Mouse (Mus musculus): ENCODE results near the gene Strc. TPM values are rescaled to one million over a fixed set of nuclear protein-coding genes. Genes with fewer than 3 reads are reported as not detected.

Strc gene
- polyA plus RNA-seq, 2 experiments: not detected

DNA sequence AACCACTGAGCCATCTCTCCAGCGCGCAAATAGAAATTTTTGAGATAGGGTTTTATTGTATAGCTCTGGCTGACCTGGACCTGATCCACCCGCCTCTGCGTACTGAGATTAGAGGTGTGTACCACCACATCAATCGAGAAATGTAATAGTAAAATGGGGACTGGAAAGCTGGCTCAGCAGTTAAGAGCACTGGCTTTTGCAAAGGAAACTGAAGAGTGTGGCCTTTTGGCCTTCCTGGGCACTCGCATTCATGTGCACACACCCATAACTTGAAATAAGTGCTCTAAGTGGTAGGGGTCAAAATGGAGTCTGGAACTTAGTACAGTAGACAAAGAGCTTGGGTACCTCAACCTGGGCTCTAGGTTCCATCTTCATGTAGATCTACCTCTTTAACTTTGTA is 29.4 kb upstream of the Strc start:
- H3K4me3 ChIP-seq (ENCODE audit: insufficient read depth in 1 of 2, low read depth in 2 of 2, low read length in 2 of 2): no peak overlapping the region
- TF ChIP-seq EP300 (IDR thresholded peaks at IDR 0.05; ENCODE audit: low read depth) (no peak), CTCF (IDR thresholded peaks at IDR 0.05; ENCODE audit: low read depth) (no peak)
- peaks cover 10 to 17% of the 10 kb centered on the region in 2 experiments for H3K4me1 ChIP-seq (replicated peaks; ENCODE audit: control insufficient read depth in 2 of 2, insufficient read depth in 2 of 2, low read length in 1 of 2)
- H3K9ac ChIP-seq (replicated peaks): no peak overlapping the region
- no peak overlapping the region for H3K4me2 ChIP-seq (ENCODE audit: low read depth)
- no peaks in the 10 kb centered on the region for H3K9me3 ChIP-seq (ENCODE audit: control insufficient read depth, low read length)
- no peak overlapping the region for H3K27ac ChIP-seq
- DNase-seq (ENCODE audit: low read depth in 3 of 3, low spot score in 3 of 3) (no peak), ATAC-seq (ENCODE audit: insufficient read depth) (no peak)
- no peaks in the 10 kb centered on the region for H3K27me3 ChIP-seq (ENCODE audit: control insufficient read depth, insufficient read depth, low read length)
- 81% methylated on average over 6 of the region's 6 CpGs for WGBS (ENCODE audit: insufficient replicate concordance)
- peaks cover 17% of the 10 kb centered on the region for H3K36me3 ChIP-seq (replicated peaks; ENCODE audit: control insufficient read depth, insufficient read depth, low read depth)

DNA sequence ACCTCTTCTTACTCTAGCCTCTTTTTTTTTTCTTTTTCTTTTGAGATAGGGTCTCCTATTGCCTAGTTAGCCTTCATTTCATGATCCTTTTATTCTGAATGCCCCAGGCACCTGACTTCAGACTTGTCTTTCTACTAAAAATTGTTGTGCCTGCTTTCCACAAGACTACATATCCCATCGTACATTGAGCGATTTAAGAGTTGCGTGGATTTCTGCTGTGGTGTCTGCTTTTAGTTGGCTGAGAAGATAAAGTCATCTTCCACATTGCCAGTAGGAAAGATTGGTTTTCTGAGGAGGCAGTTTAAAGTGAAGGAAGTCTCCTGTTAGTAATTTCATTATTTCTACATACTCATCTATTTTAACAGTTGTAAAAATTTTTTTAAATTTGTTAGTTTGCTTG is 28.6 kb upstream of the Strc start:
- 77% methylated on average over 3 of the region's 3 CpGs for WGBS (ENCODE audit: insufficient replicate concordance)
- H3K4me2 ChIP-seq (ENCODE audit: low read depth): peak overlapping the region; percentile 66
- peaks cover 10 to 17% of the 10 kb centered on the region in 2 experiments for H3K4me1 ChIP-seq (replicated peaks; ENCODE audit: control insufficient read depth in 2 of 2, insufficient read depth in 2 of 2, low read length in 1 of 2)
- TF ChIP-seq EP300 (IDR thresholded peaks at IDR 0.05; ENCODE audit: low read depth) (no peak), CTCF (IDR thresholded peaks at IDR 0.05; ENCODE audit: low read depth) (no peak)
- H3K9me3 ChIP-seq (ENCODE audit: control insufficient read depth, low read length): no peaks in the 10 kb centered on the region
- peak overlapping the region in 1 of 2 experiments; percentile 90; a peak in 2 of 4 replicates for H3K4me3 ChIP-seq (ENCODE audit: insufficient read depth in 1 of 2, low read depth in 2 of 2, low read length in 2 of 2)
- peaks cover 17% of the 10 kb centered on the region for H3K36me3 ChIP-seq (replicated peaks; ENCODE audit: control insufficient read depth, insufficient read depth, low read depth)
- H3K9ac ChIP-seq (replicated peaks): peak overlapping the region; percentile 95
- ATAC-seq (ENCODE audit: insufficient read depth) (no peak), DNase-seq (ENCODE audit: low read depth in 3 of 3, low spot score in 3 of 3) (no peak)
- no peaks in the 10 kb centered on the region for H3K27me3 ChIP-seq (ENCODE audit: control insufficient read depth, insufficient read depth, low read length)
- H3K27ac ChIP-seq: no peak overlapping the region

DNA sequence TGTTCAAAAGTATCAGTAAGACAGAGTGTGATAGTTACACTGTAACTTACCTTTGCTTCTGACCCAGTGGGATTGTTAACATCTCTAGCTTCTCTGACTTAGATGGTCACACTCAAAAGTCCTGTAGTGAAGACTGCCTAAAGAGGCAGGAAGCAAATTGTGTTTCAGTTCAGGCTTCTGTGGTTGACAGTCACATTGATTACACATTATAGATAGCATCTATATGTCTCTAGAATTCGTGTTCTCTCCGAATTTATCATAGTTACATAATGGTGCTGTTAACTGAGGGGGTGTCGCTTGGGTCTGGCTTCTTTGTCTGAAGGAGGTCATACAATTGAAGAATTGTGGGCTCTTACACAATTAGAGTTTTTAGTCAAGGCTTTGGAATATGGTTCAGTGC is 28.1 kb upstream of the Strc start:
- Histone ChIP-seq H3K4me2 (ENCODE audit: low read depth) (peak overlapping the region; percentile 66), H3K27ac (no peak overlapping the region), H3K27me3 (ENCODE audit: control insufficient read depth, insufficient read depth, low read length) (no peaks in the 10 kb centered on the region), H3K4me1 (replicated peaks; ENCODE audit: control insufficient read depth in 2 of 2, insufficient read depth in 2 of 2, low read length in 1 of 2) (peaks cover 10 to 17% of the 10 kb centered on the region in 2 experiments), H3K9ac (replicated peaks) (peak overlapping the region; percentile 95), H3K36me3 (replicated peaks; ENCODE audit: control insufficient read depth, insufficient read depth, low read depth) (peaks cover 17% of the 10 kb centered on the region), H3K9me3 (ENCODE audit: control insufficient read depth, low read length) (no peaks in the 10 kb centered on the region), H3K4me3 (ENCODE audit: insufficient read depth in 1 of 2, low read depth in 2 of 2, low read length in 2 of 2) (peak overlapping the region; percentile 32 to 90; a peak in 3 of 4 replicates)
- DNase-seq (ENCODE audit: low read depth in 3 of 3, low spot score in 3 of 3): no peak
- ATAC-seq (ENCODE audit: insufficient read depth): no peak
- 19% methylated on average over 3 of the region's 3 CpGs for WGBS (ENCODE audit: insufficient replicate concordance)
- TF ChIP-seq EP300 (IDR thresholded peaks at IDR 0.05; ENCODE audit: low read depth) (no peak), CTCF (IDR thresholded peaks at IDR 0.05; ENCODE audit: low read depth) (no peak)

DNA sequence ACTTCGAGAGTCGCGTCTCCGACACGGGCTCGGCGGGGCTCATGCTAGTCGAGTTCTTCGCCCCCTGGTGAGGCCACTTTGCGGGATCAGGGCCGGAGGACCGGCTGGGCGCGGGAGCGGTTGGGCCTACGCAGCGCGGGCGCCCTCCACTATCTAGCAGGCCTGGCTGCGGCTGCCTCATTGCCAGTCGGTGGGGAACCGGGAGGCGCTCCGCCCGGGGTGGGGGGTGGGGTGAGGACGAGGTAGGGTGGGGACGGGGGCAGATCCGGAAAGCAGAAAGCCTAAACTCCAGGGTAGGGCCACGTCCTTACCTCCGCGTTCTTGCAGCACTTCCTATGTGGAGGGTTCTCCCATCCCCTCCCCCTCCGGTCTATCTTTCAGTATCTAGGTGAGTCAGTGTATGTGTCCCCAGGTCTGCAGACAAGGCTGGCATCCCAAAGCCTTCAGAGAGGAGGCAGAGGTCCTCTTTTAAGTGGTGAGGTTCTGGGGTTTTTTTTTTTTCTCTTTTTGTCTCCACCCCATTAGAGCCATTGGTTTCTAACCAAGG is 27.2 kb upstream of the Strc start:
- TF ChIP-seq EP300 (IDR thresholded peaks at IDR 0.05; ENCODE audit: low read depth) (no peak), CTCF (IDR thresholded peaks at IDR 0.05; ENCODE audit: low read depth) (no peak)
- peak; percentile 71 for ATAC-seq (ENCODE audit: insufficient read depth)
- peak overlapping the region; percentile 90 to 94 for H3K4me3 ChIP-seq (ENCODE audit: insufficient read depth in 1 of 2, low read depth in 2 of 2, low read length in 2 of 2)
- DNase-seq (ENCODE audit: low read depth in 3 of 3, low spot score in 3 of 3): peak; percentile 38 to 51 (median 45)
- peaks cover 17% of the 10 kb centered on the region for H3K36me3 ChIP-seq (replicated peaks; ENCODE audit: control insufficient read depth, insufficient read depth, low read depth)
- peak overlapping the region; percentile 66 for H3K4me2 ChIP-seq (ENCODE audit: low read depth)
- peaks cover 10 to 17% of the 10 kb centered on the region in 2 experiments for H3K4me1 ChIP-seq (replicated peaks; ENCODE audit: control insufficient read depth in 2 of 2, insufficient read depth in 2 of 2, low read length in 1 of 2)
- H3K9ac ChIP-seq (replicated peaks): peak overlapping the region; percentile 95
- H3K27ac ChIP-seq: peak overlapping the region; percentile 84
- no peaks in the 10 kb centered on the region for H3K27me3 ChIP-seq (ENCODE audit: control insufficient read depth, insufficient read depth, low read length)
- no peaks in the 10 kb centered on the region for H3K9me3 ChIP-seq (ENCODE audit: control insufficient read depth, low read length)
- 1% methylated on average over 32 of the region's 32 CpGs for WGBS (ENCODE audit: insufficient replicate concordance)

DNA sequence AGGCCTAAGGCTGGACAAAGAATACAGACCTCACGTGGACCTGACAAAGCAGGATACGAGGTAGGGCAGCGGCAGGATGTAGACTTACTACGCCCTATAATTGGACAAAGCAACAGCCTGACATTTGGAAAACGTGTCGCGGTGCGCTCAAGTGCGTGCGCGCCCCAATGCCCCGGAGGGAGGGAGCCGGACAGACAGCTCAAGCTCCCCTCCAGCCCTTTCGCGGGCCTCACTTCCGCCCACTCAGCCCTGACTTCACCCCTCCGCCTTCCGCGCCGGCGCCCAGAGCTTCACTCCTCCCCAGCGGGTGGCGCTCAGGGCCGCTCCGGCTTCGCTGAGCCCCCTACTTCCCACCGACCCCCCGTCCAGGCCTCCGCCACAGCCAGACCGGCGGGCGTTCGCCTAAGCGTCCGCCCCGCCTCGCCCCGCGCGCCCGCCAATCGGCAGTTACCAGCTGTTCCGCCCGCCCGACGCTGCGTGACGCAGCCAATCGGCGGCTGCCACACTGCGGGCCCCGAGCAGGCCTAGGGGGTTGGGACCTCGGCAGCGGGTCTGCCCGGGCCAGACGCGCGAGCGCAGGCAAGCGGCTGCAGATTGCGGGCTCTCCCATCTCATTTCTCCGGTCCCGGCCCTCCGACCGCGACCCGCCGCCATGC is 26.5 kb upstream of the Strc start, which contains the start of the genes Pdia3 and Catsper2:
Pdia3 (plus strand) TSS at position 389 of the 656 bp plus-strand sequence.
Catsper2 (minus strand) TSS at position 406 of the 656 bp plus-strand sequence.
- Histone ChIP-seq H3K4me3 (ENCODE audit: insufficient read depth in 1 of 2, low read depth in 2 of 2, low read length in 2 of 2) (peak within 1 kb of the TSS; percentile 90 to 94), H3K27me3 (ENCODE audit: control insufficient read depth, insufficient read depth, low read length) (no peaks in the 10 kb centered on the region), H3K9me3 (ENCODE audit: control insufficient read depth, low read length) (no peaks in the 10 kb centered on the region), H3K4me2 (ENCODE audit: low read depth) (peak within 1 kb of the TSS; percentile 66), H3K27ac (peak within 1 kb of the TSS; percentile 84), H3K36me3 (replicated peaks; ENCODE audit: control insufficient read depth, insufficient read depth, low read depth) (peaks cover 10% of the 10 kb centered on the region), H3K4me1 (replicated peaks; ENCODE audit: control insufficient read depth in 2 of 2, insufficient read depth in 2 of 2, low read length in 1 of 2) (peaks cover 10 to 17% of the 10 kb centered on the region in 2 experiments), H3K9ac (replicated peaks) (peak within 1 kb of the TSS; percentile 95)
- ATAC-seq (ENCODE audit: insufficient read depth) (peak; percentile 98), DNase-seq (ENCODE audit: low read depth in 3 of 3, low spot score in 3 of 3) (peak; percentile 83 to 85 (median 84))
- under 1% methylated on average over 63 of the region's 68 CpGs for WGBS (ENCODE audit: insufficient replicate concordance)
- TF ChIP-seq CTCF (IDR thresholded peaks at IDR 0.05; ENCODE audit: low read depth) (peak; percentile 44), EP300 (IDR thresholded peaks at IDR 0.05; ENCODE audit: low read depth) (no peak)

All from liver, embryonic 14.5 days (tissue).